Mouse (Mus musculus): ENCODE data around the gene Iqch.

DNA sequence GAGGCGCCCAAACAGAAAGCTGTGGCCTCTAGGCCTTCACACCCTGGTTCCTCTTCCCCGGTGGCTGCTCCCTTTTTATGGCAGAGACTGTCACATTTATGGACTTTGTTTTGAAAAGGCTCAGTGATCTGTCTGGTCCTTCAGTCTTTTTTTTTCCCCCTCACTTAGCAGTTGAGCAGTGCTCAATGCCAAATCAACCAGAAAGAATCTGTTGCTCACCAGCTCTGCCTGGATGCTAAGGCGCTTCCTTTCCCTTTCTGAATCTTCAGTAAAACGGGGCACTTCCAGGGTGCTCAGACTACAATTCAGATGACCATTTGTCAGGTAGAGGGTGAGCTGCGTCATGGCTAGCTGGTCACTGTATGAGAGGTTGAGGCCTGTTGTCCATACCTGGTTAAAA lies 148.0 kb downstream of the Iqch start:
- no peak for TF ChIP-seq CTCF (IDR thresholded peaks at IDR 0.05; ENCODE audit: borderline replicate concordance, insufficient read depth, low read depth, low read length)
- TF ChIP-seq POLR2A (IDR thresholded peaks at IDR 0.05; ENCODE audit: borderline replicate concordance, insufficient read depth, low read length), result no peak
